Comparison of ENCODE assay signal across 28 mouse cellular contexts in genomic region chr1:92022009-92022408, GRCm38 (mm10).
DNase-seq lines count a peak whose midpoint lies in the region; ATAC-seq lines count a peak whose summit lies in the region.
"Had no signal": no experiment of that assay in that cellular context is flagged by ENCODE, and none has a peak within 500 bp of the region (broad histone marks: within the 10 kb centered on the region; RNA-seq: fewer than 3 reads in every experiment).

No protein-coding gene starts in this region.

- no peak overlapping the region for H3K4me2 ChIP-seq in midbrain, embryonic 14.5 days (ENCODE audit: low read length)
- H3K4me2 ChIP-seq: heart, embryonic 15.5 days; intestine, embryonic 15.5 days; liver, embryonic 12.5 days; midbrain, embryonic 13.5 days; neural tube, embryonic 15.5 days had no signal

- no peak for DNase-seq in cerebellum, postnatal 4 days (ENCODE audit: low spot score in 2 of 2)
- DNase-seq in midbrain, embryonic 14.5 days, result peak; percentile 13
- DNase-seq in midbrain, embryonic 10.5 days (ENCODE audit: low spot score), result no peak
- DNase-seq in cerebellum, adult 9-11 months, result peak; percentile 42
- no peak for DNase-seq in right cerebral cortex, postnatal 10 days (ENCODE audit: low spot score in 2 of 2)
- no peak for DNase-seq in ovary, postnatal 14 days (ENCODE audit: low spot score)
- no peak for DNase-seq in spleen, adult 18-20 months
- DNase-seq: adrenal gland, adult 2 months; adrenal gland, postnatal 36 days; forebrain, postnatal 0 days; gastrocnemius, postnatal 10 days; kidney, adult 2 months; kidney, postnatal 4 days; left cerebral cortex, postnatal 4 days; liver, postnatal 0 days; lung, postnatal 4 days; thymus, postnatal 4 days had no signal

- no peaks in the 10 kb centered on the region for H3K27me3 ChIP-seq in midbrain, embryonic 14.5 days (ENCODE audit: control insufficient read depth, insufficient read depth, low read length)
- no peaks in the 10 kb centered on the region for H3K27me3 ChIP-seq in midbrain, embryonic 10.5 days (ENCODE audit: low read depth, poor library complexity, severe bottlenecking)
- H3K27me3 ChIP-seq: CH12.LX; heart, embryonic 15.5 days; intestine, embryonic 15.5 days; liver, embryonic 12.5 days; megakaryocyte, embryonic 14.5 days; midbrain, embryonic 13.5 days; neural tube, embryonic 15.5 days had no signal

- no peak overlapping the region for H3K27ac ChIP-seq in midbrain, embryonic 14.5 days (replicated peaks; ENCODE audit: low read depth, low read length)
- no peak overlapping the region for H3K27ac ChIP-seq in midbrain, embryonic 10.5 days (replicated peaks)
- H3K27ac ChIP-seq: heart, embryonic 15.5 days; hindbrain, postnatal 0 days; intestine, embryonic 15.5 days; liver, embryonic 12.5 days; midbrain, embryonic 13.5 days; neural tube, embryonic 15.5 days had no signal

- whole genome bisulfite sequencing in midbrain, embryonic 14.5 days, result 79% methylated on average over 4 of the region's 4 CpGs
- WGBS in midbrain, embryonic 10.5 days, result 96% methylated on average over 4 of the region's 4 CpGs

- no peak overlapping the region for H3K9ac ChIP-seq in midbrain, embryonic 14.5 days (replicated peaks; ENCODE audit: low read length)
- H3K9ac ChIP-seq: forebrain, postnatal 0 days; heart, embryonic 15.5 days; intestine, embryonic 15.5 days; liver, embryonic 12.5 days; liver, postnatal 0 days; midbrain, embryonic 13.5 days; neural tube, embryonic 15.5 days had no signal

- H3K9me3 ChIP-seq in midbrain, embryonic 14.5 days (ENCODE audit: control insufficient read depth, low read length), result no peaks in the 10 kb centered on the region
- H3K9me3 ChIP-seq in midbrain, embryonic 10.5 days (replicated peaks), result peaks cover 6% of the 10 kb centered on the region; the same call in 1 of the 2 replicates
- H3K9me3 ChIP-seq: heart, embryonic 15.5 days; intestine, embryonic 15.5 days; liver, embryonic 12.5 days; midbrain, embryonic 13.5 days; neural tube, embryonic 15.5 days had no signal

- no peak overlapping the region for H3K4me3 ChIP-seq in midbrain, embryonic 14.5 days (replicated peaks; ENCODE audit: low read depth, low read length)
- H3K4me3 ChIP-seq in midbrain, embryonic 10.5 days, result no peak overlapping the region
- H3K4me3 ChIP-seq: erythroblast, embryonic 14.5 days; heart, embryonic 15.5 days; intestine, embryonic 15.5 days; liver, embryonic 12.5 days; megakaryocyte, embryonic 14.5 days; midbrain, embryonic 13.5 days; neural tube, embryonic 15.5 days had no signal

- no peaks in the 10 kb centered on the region for H3K4me1 ChIP-seq in midbrain, embryonic 14.5 days (ENCODE audit: control insufficient read depth, insufficient read depth, low read length)
- H3K4me1 ChIP-seq in midbrain, embryonic 10.5 days, result no peaks in the 10 kb centered on the region
- H3K4me1 ChIP-seq: liver, embryonic 12.5 days had no signal

- H3K36me3 ChIP-seq in midbrain, embryonic 14.5 days (ENCODE audit: control insufficient read depth, insufficient read depth, low read length), result no peaks in the 10 kb centered on the region
- peaks cover 15% of the 10 kb centered on the region for H3K36me3 ChIP-seq in midbrain, embryonic 10.5 days

- peak; percentile 36; the same call in 1 of the 2 replicates for ATAC-seq in cerebellum, adult (ENCODE audit: insufficient number of reproducible peaks, low FRiP score, low TSS enrichment)
- no peak for ATAC-seq in midbrain, embryonic 14.5 days (ENCODE audit: low FRiP score, low TSS enrichment)
- ATAC-seq: activated CD4-positive, CD25-positive, alpha-beta regulatory T cell, adult 4 months; forebrain, postnatal 0 days; hindbrain, postnatal 0 days; intestine, embryonic 15.5 days; liver, embryonic 12.5 days; liver, postnatal 0 days; midbrain, embryonic 13.5 days had no signal

Comparison
In these comparisons a context has a peak if more than half of its experiments do, and no peak if none do; other contexts are left out.
1. DNase-seq: peak in midbrain, embryonic 14.5 days (single experiment) and cerebellum, adult 9-11 months (single experiment); none in cerebellum, postnatal 4 days (0 of 2), midbrain, embryonic 10.5 days (single experiment), right cerebral cortex, postnatal 10 days (0 of 2), ovary, postnatal 14 days (single experiment) and spleen, adult 18-20 months (0 of 2).